In the genomic region with DNA sequence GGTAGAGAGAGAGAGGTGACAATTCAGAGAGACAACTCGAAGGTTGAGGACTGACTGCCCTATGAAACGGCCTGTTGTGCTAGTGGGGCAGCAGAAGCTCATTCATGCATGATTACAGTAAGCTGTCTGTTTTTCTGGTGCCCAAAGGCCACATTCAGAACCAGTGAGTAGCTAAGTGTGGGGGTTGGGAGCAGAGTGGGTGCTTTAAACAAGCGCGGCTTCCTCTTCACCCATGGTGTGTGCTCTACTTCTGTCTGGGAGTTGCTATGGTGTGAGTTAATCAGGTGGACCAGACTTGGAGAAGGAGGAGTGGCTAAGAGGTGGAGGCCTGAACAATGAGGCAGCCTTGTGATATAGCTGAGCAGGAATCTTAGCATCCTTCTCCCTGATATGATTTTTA, we compare ENCODE assay signal across 8 mouse cellular contexts. TPM values are rescaled to one million over a fixed set of nuclear protein-coding genes. Genes with fewer than 3 reads are reported as not detected.
A peak's percentile ranks its signal among the peaks of the same experiment; 100 is the strongest.
DNase-seq lines count a peak whose midpoint lies in the region; ATAC-seq and TF ChIP-seq lines count a peak whose summit lies in the region.

No protein-coding gene starts in this region.

- TF ChIP-seq CTCF in small intestine, adult 2 months (IDR thresholded peaks at IDR 0.05; ENCODE audit: extremely low read depth, insufficient read length, insufficient replicate concordance, low read depth, low read length): no peak

- no peaks in the 10 kb centered on the region for H3K36me3 ChIP-seq in limb, embryonic 12.5 days
- H3K36me3 ChIP-seq in limb, embryonic 10.5 days: no peaks in the 10 kb centered on the region
- no peaks in the 10 kb centered on the region for H3K36me3 ChIP-seq in embryonic facial prominence, embryonic 12.5 days
- no peaks in the 10 kb centered on the region for H3K36me3 ChIP-seq in intestine, embryonic 16.5 days (ENCODE audit: control insufficient read depth, insufficient read depth, low read length)
- 0 out of 2 replicates have a peak, but pooled peaks cover 1% of the 10 kb centered on the region for H3K36me3 ChIP-seq in small intestine, adult 2 months (ENCODE audit: control insufficient read depth, insufficient read depth, low read length)

- no peak for DNase-seq in limb, embryonic 10.5 days (ENCODE audit: low spot score)
- peak; percentile 10 for DNase-seq in lung, postnatal 25 days (ENCODE audit: low spot score)
- DNase-seq in spleen, adult 12 weeks (ENCODE audit: low spot score): no peak
- DNase-seq in gastrocnemius, adult 18-20 months (ENCODE audit: low spot score): no peak

- peaks cover 12% of the 10 kb centered on the region for H3K4me1 ChIP-seq in limb, embryonic 12.5 days (replicated peaks)
- H3K4me1 ChIP-seq in limb, embryonic 10.5 days: peaks cover 33% of the 10 kb centered on the region
- H3K4me1 ChIP-seq in embryonic facial prominence, embryonic 12.5 days: peaks cover 13% of the 10 kb centered on the region
- peaks cover 10% of the 10 kb centered on the region for H3K4me1 ChIP-seq in intestine, embryonic 16.5 days (ENCODE audit: control insufficient read depth, insufficient read depth, low read length)
- peaks cover 3% of the 10 kb centered on the region for H3K4me1 ChIP-seq in small intestine, adult 2 months (ENCODE audit: control insufficient read depth, insufficient read depth, insufficient read length, low read length)

- no peaks in the 10 kb centered on the region for H3K9me3 ChIP-seq in limb, embryonic 12.5 days
- H3K9me3 ChIP-seq in limb, embryonic 10.5 days (replicated peaks): no peaks in the 10 kb centered on the region
- H3K9me3 ChIP-seq in embryonic facial prominence, embryonic 12.5 days: no peaks in the 10 kb centered on the region
- no peaks in the 10 kb centered on the region for H3K9me3 ChIP-seq in intestine, embryonic 16.5 days (ENCODE audit: control insufficient read depth, low read length)

- H3K27me3 ChIP-seq in limb, embryonic 12.5 days: peaks cover 53% of the 10 kb centered on the region
- peaks cover 43% of the 10 kb centered on the region for H3K27me3 ChIP-seq in limb, embryonic 10.5 days (ENCODE audit: low read depth, poor library complexity, severe bottlenecking)
- H3K27me3 ChIP-seq in embryonic facial prominence, embryonic 12.5 days: 0 out of 2 replicates have a peak, but pooled peaks cover 9% of the 10 kb centered on the region
- no peaks in the 10 kb centered on the region for H3K27me3 ChIP-seq in intestine, embryonic 16.5 days (replicated peaks; ENCODE audit: control insufficient read depth, insufficient read depth, low read length)
- H3K27me3 ChIP-seq in small intestine, adult 2 months (ENCODE audit: control insufficient read depth, insufficient read depth, low read length): no peaks in the 10 kb centered on the region

- WGBS in limb, embryonic 12.5 days: 59% methylated on average over 4 of the region's 4 CpGs
- 58% methylated on average over 4 of the region's 4 CpGs for WGBS in limb, embryonic 10.5 days
- 30% methylated on average over 4 of the region's 4 CpGs for whole genome bisulfite sequencing in embryonic facial prominence, embryonic 12.5 days
- 47% methylated on average over 4 of the region's 4 CpGs for WGBS in intestine, embryonic 16.5 days
- WGBS in small intestine, adult 2 months: 36% methylated on average over 4 of the region's 4 CpGs

- TF ChIP-seq POLR2A in small intestine, adult 2 months (IDR thresholded peaks at IDR 0.05; ENCODE audit: low read depth, low read length): no peak

- ATAC-seq in limb, embryonic 12.5 days (ENCODE audit: insufficient number of reproducible peaks, insufficient read depth, low FRiP score, low TSS enrichment, low read depth): no peak
- ATAC-seq in embryonic facial prominence, embryonic 12.5 days (ENCODE audit: insufficient number of reproducible peaks, insufficient read depth, low FRiP score, low TSS enrichment): no peak
- ATAC-seq in intestine, embryonic 16.5 days: no peak

- H3K4me3 ChIP-seq in limb, embryonic 12.5 days (replicated peaks): 0 out of 2 replicates have a peak overlapping the region, but pooled peaks have one; percentile 0
- no peak overlapping the region for H3K4me3 ChIP-seq in limb, embryonic 10.5 days
- peak overlapping the region; percentile 69 for H3K4me3 ChIP-seq in embryonic facial prominence, embryonic 12.5 days
- peak overlapping the region; percentile 84 for H3K4me3 ChIP-seq in intestine, embryonic 16.5 days (ENCODE audit: low read length)
- H3K4me3 ChIP-seq in small intestine, adult 2 months (ENCODE audit: low read depth, low read length): peak overlapping the region; percentile 24; the same call in 1 of the 2 replicates

- peak overlapping the region; percentile 96; the same call in 1 of the 2 replicates for H3K4me2 ChIP-seq in limb, embryonic 12.5 days
- H3K4me2 ChIP-seq in embryonic facial prominence, embryonic 12.5 days (replicated peaks): peak overlapping the region; percentile 82
- H3K4me2 ChIP-seq in intestine, embryonic 16.5 days (ENCODE audit: low read depth, low read length): peak overlapping the region; percentile 82

- no peak overlapping the region for H3K27ac ChIP-seq in limb, embryonic 12.5 days
- no peak overlapping the region for H3K27ac ChIP-seq in limb, embryonic 10.5 days
- H3K27ac ChIP-seq in embryonic facial prominence, embryonic 12.5 days: no peak overlapping the region
- H3K27ac ChIP-seq in intestine, embryonic 16.5 days (ENCODE audit: low read length): no peak overlapping the region
- H3K27ac ChIP-seq in small intestine, adult 2 months (ENCODE audit: insufficient read depth, low read depth, low read length): no peak overlapping the region

- no peak overlapping the region for H3K9ac ChIP-seq in limb, embryonic 12.5 days (replicated peaks)
- no peak overlapping the region for H3K9ac ChIP-seq in embryonic facial prominence, embryonic 12.5 days
- peak overlapping the region; percentile 94 for H3K9ac ChIP-seq in intestine, embryonic 16.5 days (ENCODE audit: low read depth, low read length)

RNA-seq across cellular contexts. Expression of a gene that starts 2.2 kb away (rescaled TPM):
- 7.1 and 9.7 TPM in 2 replicates for polyA plus RNA-seq in limb, embryonic 12.5 days (2016; fragmentation: Nextera tagmentation; extraction: Ambion mirVana)
- polyA plus RNA-seq in limb, embryonic 10.5 days (2016; fragmentation: Nextera tagmentation; extraction: Ambion mirVana): 1.9 and 2.6 TPM in 2 replicates
- polyA plus RNA-seq in embryonic facial prominence, embryonic 12.5 days (2016; fragmentation: Nextera tagmentation; extraction: Ambion mirVana): 18.3 and 18.9 TPM in 2 replicates
- 11.5 and 12.5 TPM in 2 replicates for polyA plus RNA-seq in intestine, embryonic 16.5 days (2015; fragmentation: Nextera tagmentation; extraction: Ambion mirVana)
- polyA plus RNA-seq in small intestine, adult 2 months (2012; rRNA removed): 5.0 and 10.8 TPM in 2 replicates
- 10 to 100 TPM; 31.1 to 31.7 TPM for total RNA-seq in gastrocnemius, adult 18-20 months (2021)
